Mouse (Mus musculus) adrenal gland, postnatal 4 days (tissue): ENCODE data around the gene Chil1. TPM values are rescaled to one million over a fixed set of nuclear protein-coding genes. Genes with fewer than 3 reads are reported as not detected.

Source experiments
- DNase-seq, 2 experiments: peaks; one replicate each; pipeline ENCODE4 v3.0.0; 2021 to 2022; ENCODE audit warnings: low spot score in 2 of 2, mixed read lengths in 2 of 2
- total RNA-seq, 2 experiments: library from RNA; stranded (reverse); gene quantifications; 2 replicates each; pipeline ENCODE4 v1.2.3; 2021

Gene Chil1
- total RNA-seq, 2 experiments from 2014 or later: 0.81 to 3.4 TPM

DNA sequence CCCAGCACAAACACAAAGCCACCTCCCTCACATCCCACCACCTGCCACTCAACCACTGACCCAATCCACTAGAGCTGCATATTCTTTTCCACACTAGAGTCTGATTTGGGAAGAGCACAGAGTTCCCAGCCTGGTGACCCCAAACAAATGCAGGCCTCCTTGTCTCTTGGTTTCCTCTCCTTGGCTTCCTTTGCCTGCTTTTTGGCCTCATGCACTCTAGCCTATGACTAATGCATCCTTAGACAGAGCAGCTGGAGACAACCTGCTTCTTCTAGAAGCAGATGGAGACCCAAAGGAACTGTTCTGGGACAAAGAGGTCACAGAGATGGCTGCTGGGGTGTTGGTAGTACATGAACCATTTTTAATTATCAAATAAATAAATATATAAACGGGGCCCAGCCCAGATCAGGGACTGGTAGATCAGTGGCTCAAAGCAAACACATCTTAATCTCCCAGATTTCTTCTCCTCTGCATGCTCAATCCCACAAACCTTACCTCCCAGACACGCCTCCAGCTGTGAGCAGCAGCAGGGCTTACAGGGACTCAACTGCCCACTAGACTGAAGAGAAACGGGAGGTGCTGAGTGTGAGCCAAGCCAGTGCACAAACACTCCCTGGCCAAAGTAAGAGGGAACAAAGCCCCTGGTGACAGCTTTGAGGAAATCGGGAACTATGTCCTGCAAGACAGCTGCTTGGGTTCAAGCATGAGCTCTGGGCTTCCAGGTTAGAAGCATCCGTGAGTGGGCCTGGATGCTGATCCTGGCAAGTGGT is 48.0 kb downstream of the Chil1 start:
- no peak for DNase-seq

GRCm38 (mm10) chr1:134230638-134231228 is 48.8 kb downstream of the Chil1 start:
- DNase-seq: no peak

DNA sequence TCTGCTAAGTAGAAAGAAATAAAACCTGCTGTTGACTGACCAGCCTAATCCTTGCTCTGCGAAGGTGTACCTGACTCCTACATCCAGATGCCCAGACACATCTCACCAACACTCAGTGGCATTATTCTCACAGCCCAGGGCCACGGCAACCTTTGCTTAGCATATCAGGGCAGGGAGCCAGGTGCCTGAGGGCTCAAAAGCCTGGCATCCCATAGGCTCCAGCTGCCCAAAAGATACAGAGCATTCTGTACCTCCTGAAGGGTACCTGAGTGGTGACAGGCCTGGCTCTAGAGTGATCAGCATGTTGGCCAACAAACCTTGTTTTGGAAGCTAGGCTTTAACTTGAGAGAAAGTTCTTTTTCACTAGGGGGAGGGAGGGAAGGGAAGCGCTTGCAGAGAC is 49.3 kb downstream of the Chil1 start:
- no peak for DNase-seq

- DNase-seq: no peak
Observed at GRCm38 (mm10) chr1:134231681-134232080, 49.7 kb downstream of the Chil1 start.

GRCm38 (mm10) chr1:134232326-134232725 is 50.4 kb downstream of the Chil1 start:
- DNase-seq: no peak

DNA sequence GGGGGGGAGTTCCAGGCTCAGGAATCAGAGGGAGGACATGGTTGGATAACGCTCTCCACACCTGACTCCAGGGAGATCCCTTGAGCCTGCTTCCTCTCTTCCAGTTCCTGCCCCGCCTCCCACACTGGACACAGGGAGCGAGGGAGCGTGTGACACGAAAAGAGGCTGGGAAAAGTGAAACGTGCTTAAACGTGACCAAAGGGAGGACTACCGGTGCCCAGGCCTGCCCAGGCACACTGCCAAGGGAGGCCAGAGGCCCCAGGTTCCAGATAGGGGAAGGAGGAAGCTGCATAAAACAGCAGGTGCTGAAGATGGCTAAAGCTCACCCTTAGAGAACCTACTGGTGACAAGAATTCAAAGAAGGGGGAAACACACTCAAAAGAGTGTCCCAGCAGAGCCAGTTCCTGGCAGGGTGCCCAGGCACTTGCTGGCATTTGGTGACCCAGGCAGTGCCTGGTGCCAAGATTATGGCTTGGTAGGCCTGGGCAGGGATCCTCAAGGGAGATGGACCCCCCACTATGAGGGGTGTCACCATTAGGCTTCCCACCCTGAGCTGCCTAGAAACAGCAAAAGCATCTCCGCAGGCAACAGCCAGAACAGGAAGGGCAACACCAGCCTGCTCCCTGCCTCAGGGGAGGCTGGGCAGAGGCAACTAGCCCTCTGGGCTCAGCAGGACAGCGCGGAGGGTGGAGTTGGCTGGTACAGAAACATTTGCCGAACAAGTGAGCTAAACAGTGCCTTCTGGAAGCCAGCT is 51.0 kb downstream of the Chil1 start:
- peak in 1 of 2 experiments; percentile 65 for DNase-seq

- no peak for DNase-seq
Observed at GRCm38 (mm10) chr1:134233681-134234454, 51.9 kb downstream of the Chil1 start.

- no peak for DNase-seq
Observed at GRCm38 (mm10) chr1:134234455-134235390, 52.7 kb downstream of the Chil1 start.

- no peak for DNase-seq
Observed at GRCm38 (mm10) chr1:134235391-134235921, 53.5 kb downstream of the Chil1 start, which contains the start of gene Adora1. Adora1 (minus strand) TSS chr1:134235431.

DNA sequence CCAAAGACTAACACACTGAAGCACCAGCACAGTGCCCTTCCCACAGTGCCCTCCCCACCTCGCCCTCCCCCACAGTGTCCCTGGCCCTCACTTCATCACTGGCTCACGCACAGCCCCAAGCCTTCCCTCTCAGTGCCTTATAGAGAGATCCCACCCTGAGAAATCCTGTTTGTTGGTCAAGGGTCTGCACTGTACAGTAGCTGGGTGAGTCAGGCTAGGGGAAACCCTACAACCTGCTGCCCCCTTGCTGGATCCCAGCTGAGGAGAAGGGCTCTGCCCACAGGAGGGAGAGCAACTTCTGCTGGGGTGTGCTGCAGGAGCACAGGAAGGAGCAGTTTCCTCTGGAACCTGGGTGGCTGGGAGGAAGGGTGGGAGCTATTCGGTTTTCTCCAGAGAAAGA is 54.2 kb downstream of the Chil1 start:
- no peak for DNase-seq

DNA sequence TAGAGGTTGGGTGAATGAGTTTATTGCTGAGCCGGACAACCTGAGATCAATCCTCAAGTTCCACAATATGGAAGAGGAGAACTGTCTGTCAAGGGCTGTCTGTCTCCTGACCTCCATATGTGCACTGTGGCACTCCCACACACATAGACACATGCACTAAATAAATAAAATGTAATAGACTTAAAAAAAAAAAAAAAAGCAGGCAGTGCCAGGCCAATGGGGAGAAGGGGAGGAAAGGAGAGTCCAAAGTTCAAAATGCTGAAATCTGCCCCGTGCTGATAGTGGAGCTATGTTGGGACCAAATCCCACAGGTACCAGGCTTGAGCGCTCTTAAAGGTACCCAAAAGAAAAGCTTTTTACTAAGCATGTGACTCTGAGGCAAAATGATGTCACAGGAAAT is 55.5 kb downstream of the Chil1 start:
- DNase-seq: no peak

Other genes with a start within 250 kb of the Chil1 start
- gene Fmod, start 144.9 kb upstream of the Chil1 start, total RNA-seq: 10 to 100 TPM; 18.5 to 28.1 TPM
- gene Btg2, start 103.1 kb upstream of the Chil1 start, total RNA-seq: 10 to 100 TPM; 25.6 to 27.8 TPM
- gene Chit1, start 70.9 kb upstream of the Chil1 start, total RNA-seq: not detected
- under 1 TPM; 0.34 to 0.84 TPM for gene Mybph, start 11.3 kb downstream of the Chil1 start, total RNA-seq
- gene Adora1, start 53.3 kb downstream of the Chil1 start, total RNA-seq: 100 to 1,000 TPM in 1 of 2 experiments, 10 to 100 TPM in 1; 88.6 to 106 TPM
- gene Myog, start 107.8 kb downstream of the Chil1 start, total RNA-seq: 1 to 10 TPM; 1.8 to 3.4 TPM
- 1 to 10 TPM; 2.9 to 3.5 TPM for gene Ppfia4, start 150.8 kb downstream of the Chil1 start, total RNA-seq
- 10 to 100 TPM; 53.9 to 60.4 TPM for gene Tmem183a, start 179.8 kb downstream of the Chil1 start, total RNA-seq
- gene 4933406M09Rik, start 203.8 kb downstream of the Chil1 start, total RNA-seq: not detected
- 10 to 100 TPM; 27.0 to 28.8 TPM for gene Cyb5r1, start 223.4 kb downstream of the Chil1 start, total RNA-seq
- gene Adipor1, start 233.2 kb downstream of the Chil1 start, total RNA-seq: 100 to 1,000 TPM; 108 to 109 TPM